Mouse (Mus musculus) B cell, adult (primary cell): ENCODE data around the gene H2-M5. TPM values are rescaled to one million over a fixed set of nuclear protein-coding genes. Genes with fewer than 3 reads are reported as not detected.

Experiments
- total RNA-seq: library from RNA; stranded (reverse); gene quantifications from 4 replicates; pipeline ENCODE4 v1.2.4, GENCODE M21; 2023; ENCODE audit not compliant: inconsistent age

Gene H2-M5
- total RNA-seq: not detected in 4 replicates

GRCm38 (mm10) chr17:36989437-36989836 is at the start of gene H2-M5:
TSS of gene H2-M5 (minus strand) at chr17:36989537.

GRCm38 (mm10) chr17:37022628-37023576 is 33.6 kb upstream of the H2-M5 start, which contains the start of gene Mog:
TSS of gene Mog (minus strand) at chr17:37023398.

GRCm38 (mm10) chr17:37000863-37001262 is 11.5 kb upstream of the H2-M5 start, which contains the start of gene Zfp57:
TSS of gene Zfp57 (plus strand) at chr17:37001163.

GRCm38 (mm10) chr17:36981221-36981813 is 8.0 kb downstream of the H2-M5 start, which contains the start of gene 2410137M14Rik:
TSS of gene 2410137M14Rik (minus strand) at chr17:36981237.

GRCm38 (mm10) chr17:36957999-36958743 is 31.2 kb downstream of the H2-M5 start, which contains the start of the genes Znrd1 and Znrd1as:
TSS of gene Znrd1 (minus strand) at chr17:36958559.
TSS of gene Znrd1as (plus strand) at chr17:36958592.

GRCm38 (mm10) chr17:36950981-36951947 is 38.1 kb downstream of the H2-M5 start, which contains the start of gene Ppp1r11:
TSS of gene Ppp1r11 (minus strand) at chr17:36951741.

GRCm38 (mm10) chr17:36942791-36943471 is 46.4 kb downstream of the H2-M5 start, which contains the start of gene Rnf39:
TSS of gene Rnf39 (plus strand) at chr17:36942918.

Other genes starting within 250 kb of the H2-M5 start
- not detected in 4 replicates for gene H2-M10.5, start 216.6 kb downstream of the H2-M5 start, total RNA-seq
- gene H2-M10.6, start 177.4 kb downstream of the H2-M5 start, total RNA-seq: not detected in 4 replicates
- gene Trim26, start 152.4 kb downstream of the H2-M5 start, total RNA-seq: 191 to 213 TPM (median 199 TPM) in 4 replicates
- not detected in 4 replicates for gene Trim15, start 122.3 kb downstream of the H2-M5 start, total RNA-seq
- gene Trim10, start 120.0 kb downstream of the H2-M5 start, total RNA-seq: 0.21 TPM in 1 of 4 replicates, not detected in the others
- gene Trim40, start 99.4 kb downstream of the H2-M5 start, total RNA-seq: 0.24 to 0.93 TPM in 2 of 4 replicates, not detected in the others
- not detected in 4 replicates for gene Trim31, start 91.4 kb downstream of the H2-M5 start, total RNA-seq
- 0.58 TPM in 1 of 4 replicates, not detected in the others for gene Rnf39, start 46.6 kb downstream of the H2-M5 start, total RNA-seq
- 90.0 to 119 TPM (median 113 TPM) in 4 replicates for gene Ppp1r11, start 37.8 kb downstream of the H2-M5 start, total RNA-seq
- 79.5 to 91.0 TPM (median 81.3 TPM) in 4 replicates for gene Znrd1, start 31.0 kb downstream of the H2-M5 start, total RNA-seq
- gene Znrd1as, start 30.9 kb downstream of the H2-M5 start, total RNA-seq: 1.6 to 2.7 TPM (median 2.1 TPM) in 4 replicates
- not detected in 4 replicates for gene 2410137M14Rik, start 8.3 kb downstream of the H2-M5 start, total RNA-seq
- not detected in 4 replicates for gene Zfp57, start 11.6 kb upstream of the H2-M5 start, total RNA-seq
- gene Mog, start 33.9 kb upstream of the H2-M5 start, total RNA-seq: not detected in 4 replicates
- gene Gabbr1, start 56.4 kb upstream of the H2-M5 start, total RNA-seq: 55.3 to 68.7 TPM (median 59.7 TPM) in 4 replicates
- 0.19 to 0.24 TPM in 2 of 4 replicates, not detected in the others for gene Olfr90, start 99.0 kb upstream of the H2-M5 start, total RNA-seq
- not detected in 4 replicates for gene Olfr91, start 108.7 kb upstream of the H2-M5 start, total RNA-seq
- not detected in 4 replicates for gene Olfr92, start 130.6 kb upstream of the H2-M5 start, total RNA-seq
- gene Olfr93, start 172.0 kb upstream of the H2-M5 start, total RNA-seq: not detected in 4 replicates
- 0.78 TPM in 1 of 4 replicates, not detected in the others for gene Ubd, start 204.4 kb upstream of the H2-M5 start, total RNA-seq
- gene Olfr94, start 211.5 kb upstream of the H2-M5 start, total RNA-seq: not detected in 4 replicates
- not detected in 4 replicates for gene Olfr95, start 223.6 kb upstream of the H2-M5 start, total RNA-seq
- not detected in 4 replicates for gene Olfr96, start 230.6 kb upstream of the H2-M5 start, total RNA-seq
- gene Olfr97, start 247.8 kb upstream of the H2-M5 start, total RNA-seq: not detected in 4 replicates